Mouse (Mus musculus): ENCODE data around the gene March9. TPM values are rescaled to one million over a fixed set of nuclear protein-coding genes. Genes with fewer than 3 reads are reported as not detected.

Gene March9
- polyA plus RNA-seq, 1 experiment from 2014 or later: 4.7 TPM

- DNase-seq (ENCODE audit: low spot score) (no peak), ATAC-seq (ENCODE audit: insufficient read depth, low FRiP score, low TSS enrichment) (no peak)
- Histone ChIP-seq H3K27ac (ENCODE audit: low read depth, low read length) (no peak overlapping the region), H3K4me1 (ENCODE audit: control insufficient read depth, insufficient read depth, low read length) (peaks cover 23% of the 10 kb centered on the region), H3K9ac (ENCODE audit: low read length) (no peak overlapping the region), H3K4me3 (ENCODE audit: low read depth, low read length) (no peak overlapping the region), H3K4me2 (ENCODE audit: low read depth) (no peak overlapping the region), H3K36me3 (ENCODE audit: control insufficient read depth, insufficient read depth, low read length) (no peaks in the 10 kb centered on the region), H3K27me3 (ENCODE audit: control insufficient read depth, insufficient read depth, low read length) (peaks cover 57% of the 10 kb centered on the region), H3K9me3 (ENCODE audit: control insufficient read depth, low read length) (no peaks in the 10 kb centered on the region)
- WGBS: 38% methylated on average over 8 of the region's 8 CpGs
These were observed 23.4 kb upstream of the March9 start for GRCm38 (mm10) chr10:127083292-127083914.

DNA sequence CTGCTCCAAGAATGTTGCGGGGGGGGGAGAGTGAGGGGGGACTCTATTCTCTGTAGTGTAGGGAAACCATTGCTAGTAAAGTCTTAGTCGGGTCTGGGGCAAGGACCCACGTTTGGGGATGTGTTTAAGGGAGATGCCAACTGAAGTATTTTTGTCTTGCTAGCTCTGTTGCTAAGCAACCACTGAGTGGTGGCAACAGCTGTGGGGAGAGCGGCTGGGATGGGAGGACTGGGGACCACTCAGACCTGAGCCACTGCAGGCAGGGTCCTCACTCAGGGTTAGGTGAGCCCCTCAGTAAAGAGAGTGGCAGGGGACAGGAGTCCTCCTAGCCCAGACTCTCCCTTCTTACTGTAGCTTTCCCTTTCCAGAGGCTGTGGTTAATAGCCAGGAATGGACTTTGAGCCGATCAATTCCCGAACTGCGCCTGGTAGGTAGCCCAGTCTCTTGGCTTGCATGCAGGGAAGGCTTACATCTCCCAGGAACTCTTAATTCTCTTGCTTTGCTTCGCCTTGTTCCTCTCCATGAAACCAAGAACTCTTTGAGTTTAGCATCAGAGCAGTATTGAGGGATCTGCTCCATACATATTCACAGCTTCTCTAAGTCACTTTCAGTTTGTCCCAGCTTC, 22.1 kb upstream of the March9 start:
- peak; percentile 39 for DNase-seq (ENCODE audit: low spot score)
- Histone ChIP-seq H3K4me2 (ENCODE audit: low read depth) (peak overlapping the region; percentile 44; the same call in 1 of the 2 replicates), H3K27ac (ENCODE audit: low read depth, low read length) (no peak overlapping the region), H3K27me3 (ENCODE audit: control insufficient read depth, insufficient read depth, low read length) (peaks cover 61% of the 10 kb centered on the region), H3K36me3 (ENCODE audit: control insufficient read depth, insufficient read depth, low read length) (no peaks in the 10 kb centered on the region), H3K4me3 (ENCODE audit: low read depth, low read length) (peak overlapping the region; percentile 23; the same call in 1 of the 2 replicates), H3K9ac (ENCODE audit: low read length) (no peak overlapping the region), H3K9me3 (ENCODE audit: control insufficient read depth, low read length) (no peaks in the 10 kb centered on the region), H3K4me1 (ENCODE audit: control insufficient read depth, insufficient read depth, low read length) (peaks cover 26% of the 10 kb centered on the region)
- WGBS: 28% methylated on average over 8 of the region's 8 CpGs
- ATAC-seq (ENCODE audit: insufficient read depth, low FRiP score, low TSS enrichment): no peak

- H3K4me3 ChIP-seq (ENCODE audit: low read depth, low read length): peak overlapping the region; percentile 66
- WGBS: 3% methylated on average over 48 of the region's 48 CpGs
- H3K36me3 ChIP-seq (ENCODE audit: control insufficient read depth, insufficient read depth, low read length): no peaks in the 10 kb centered on the region
- peak overlapping the region; percentile 14; the same call in 1 of the 2 replicates for H3K9ac ChIP-seq (ENCODE audit: low read length)
- H3K9me3 ChIP-seq (ENCODE audit: control insufficient read depth, low read length): no peaks in the 10 kb centered on the region
- H3K4me1 ChIP-seq (ENCODE audit: control insufficient read depth, insufficient read depth, low read length): peaks cover 26% of the 10 kb centered on the region
- no peak overlapping the region for H3K27ac ChIP-seq (ENCODE audit: low read depth, low read length)
- H3K27me3 ChIP-seq (ENCODE audit: control insufficient read depth, insufficient read depth, low read length): peaks cover 65% of the 10 kb centered on the region
- H3K4me2 ChIP-seq (ENCODE audit: low read depth): peak overlapping the region; percentile 100
- DNase-seq (ENCODE audit: low spot score) (peak; percentile 30), ATAC-seq (ENCODE audit: insufficient read depth, low FRiP score, low TSS enrichment) (no peak)
These were observed 21.2 kb upstream of the March9 start for GRCm38 (mm10) chr10:127080901-127081780.

GRCm38 (mm10) chr10:127079665-127080391, 19.8 kb upstream of the March9 start:
- H3K4me1 ChIP-seq (ENCODE audit: control insufficient read depth, insufficient read depth, low read length): peaks cover 26% of the 10 kb centered on the region

DNA sequence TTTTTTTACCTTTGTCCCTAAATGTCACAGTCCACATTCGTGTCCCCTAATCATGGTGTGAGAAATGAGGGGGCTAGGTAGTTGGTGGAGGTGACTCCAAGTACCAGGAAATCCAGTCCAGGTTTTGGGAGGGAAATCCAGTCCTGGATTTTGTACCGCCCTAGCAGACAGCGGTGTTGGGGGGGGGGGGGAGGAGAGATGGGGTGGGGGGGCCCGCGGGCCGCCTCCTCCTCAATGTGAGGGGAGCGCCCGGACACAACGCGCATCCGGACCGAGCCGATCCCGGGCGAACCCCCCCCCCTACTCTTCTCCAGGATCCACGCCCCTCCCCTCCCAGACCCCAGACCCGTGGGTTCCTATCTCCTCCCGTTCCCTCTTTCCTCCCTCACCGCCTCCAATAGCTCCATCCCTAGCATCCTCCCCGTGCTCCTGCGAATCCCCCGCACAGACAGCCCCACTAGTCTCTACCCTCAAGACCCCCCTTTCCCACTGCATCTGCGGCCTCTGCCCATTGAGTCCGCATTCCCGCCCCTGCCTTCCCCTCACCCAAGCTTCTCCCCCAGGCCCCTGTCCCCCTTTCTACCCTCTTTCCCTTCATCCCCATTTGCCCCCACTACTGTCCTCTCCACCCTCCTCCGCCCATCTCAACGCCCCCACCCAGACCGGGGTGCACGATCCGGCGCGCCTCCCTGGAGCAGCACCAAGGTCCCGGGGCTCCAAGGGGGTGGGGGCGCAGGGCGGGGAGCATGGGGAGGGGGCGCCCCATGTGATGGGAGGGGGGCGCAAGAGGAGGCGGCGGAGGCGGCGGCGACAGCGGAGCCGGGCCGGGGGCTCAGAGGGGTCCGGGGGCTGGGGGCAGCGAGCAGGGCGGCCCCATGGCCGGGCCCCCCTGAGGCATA, 18.9 kb upstream of the March9 start:
- Histone ChIP-seq H3K27me3 (ENCODE audit: control insufficient read depth, insufficient read depth, low read length) (peaks cover 63% of the 10 kb centered on the region), H3K4me1 (ENCODE audit: control insufficient read depth, insufficient read depth, low read length) (peaks cover 26% of the 10 kb centered on the region), H3K36me3 (ENCODE audit: control insufficient read depth, insufficient read depth, low read length) (no peaks in the 10 kb centered on the region), H3K9me3 (ENCODE audit: control insufficient read depth, low read length) (no peaks in the 10 kb centered on the region), H3K27ac (ENCODE audit: low read depth, low read length) (no peak overlapping the region), H3K4me3 (ENCODE audit: low read depth, low read length) (peak overlapping the region; percentile 66), H3K4me2 (ENCODE audit: low read depth) (peak overlapping the region; percentile 100), H3K9ac (ENCODE audit: low read length) (peak overlapping the region; percentile 72)
- WGBS: under 1% methylated on average over 32 of the region's 49 CpGs
- peak; percentile 52 for ATAC-seq (ENCODE audit: insufficient read depth, low FRiP score, low TSS enrichment)
- peak; percentile 66 for DNase-seq (ENCODE audit: low spot score)

More at GRCm38 (mm10) chr10:127079665-127080391, 19.8 kb upstream of the March9 start:
- under 1% methylated on average over 40 of the region's 70 CpGs for WGBS
- H3K9me3 ChIP-seq (ENCODE audit: control insufficient read depth, low read length): no peaks in the 10 kb centered on the region
- H3K27ac ChIP-seq (ENCODE audit: low read depth, low read length): no peak overlapping the region
- peak overlapping the region; percentile 100 for H3K4me2 ChIP-seq (ENCODE audit: low read depth)
- peak overlapping the region; percentile 66 for H3K4me3 ChIP-seq (ENCODE audit: low read depth, low read length)
- peak overlapping the region; percentile 72 for H3K9ac ChIP-seq (ENCODE audit: low read length)
- H3K36me3 ChIP-seq (ENCODE audit: control insufficient read depth, insufficient read depth, low read length): no peaks in the 10 kb centered on the region
- H3K27me3 ChIP-seq (ENCODE audit: control insufficient read depth, insufficient read depth, low read length): peaks cover 65% of the 10 kb centered on the region
- peak; percentile 50 for DNase-seq (ENCODE audit: low spot score)
- ATAC-seq (ENCODE audit: insufficient read depth, low FRiP score, low TSS enrichment): peak; percentile 10

DNA sequence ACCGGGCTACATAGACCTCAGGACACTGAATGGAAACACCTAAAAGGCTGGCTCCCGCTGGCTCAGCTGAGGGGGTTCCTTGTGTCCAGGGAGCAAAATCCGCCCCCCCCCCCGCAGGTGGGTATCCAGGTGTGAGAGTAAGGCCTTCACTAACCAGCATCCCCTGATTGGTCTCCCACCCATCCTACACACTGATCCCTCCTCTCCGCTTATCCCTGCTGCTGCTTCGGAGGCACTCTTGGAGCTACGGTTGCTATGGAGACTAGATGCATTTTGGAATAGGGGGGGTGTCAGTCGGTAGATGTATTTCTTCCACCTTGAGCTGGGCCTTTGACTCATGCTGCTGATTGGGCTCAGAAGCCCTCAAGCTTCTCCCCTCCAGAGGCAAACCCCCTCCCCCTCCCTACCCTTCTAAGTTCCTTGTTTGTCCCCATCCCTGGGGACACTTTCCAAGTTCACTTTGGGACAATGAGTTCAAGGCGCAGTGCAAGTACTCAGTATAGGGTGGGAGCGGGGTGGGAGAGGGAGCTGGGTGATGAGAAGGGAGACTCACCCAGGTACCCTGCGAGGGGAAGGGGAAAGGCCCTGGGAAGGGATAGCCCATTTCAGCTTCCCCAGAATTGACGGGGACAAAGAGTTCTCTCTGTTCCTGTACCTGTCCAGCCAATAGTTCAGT, 18.2 kb upstream of the March9 start:
- 5% methylated on average over 11 of the region's 12 CpGs for WGBS
- Histone ChIP-seq H3K36me3 (ENCODE audit: control insufficient read depth, insufficient read depth, low read length) (no peaks in the 10 kb centered on the region), H3K27me3 (ENCODE audit: control insufficient read depth, insufficient read depth, low read length) (peaks cover 55% of the 10 kb centered on the region), H3K9ac (ENCODE audit: low read length) (no peak overlapping the region), H3K4me3 (ENCODE audit: low read depth, low read length) (peak overlapping the region; percentile 66), H3K27ac (ENCODE audit: low read depth, low read length) (no peak overlapping the region), H3K4me2 (ENCODE audit: low read depth) (peak overlapping the region; percentile 100), H3K9me3 (ENCODE audit: control insufficient read depth, low read length) (no peaks in the 10 kb centered on the region), H3K4me1 (ENCODE audit: control insufficient read depth, insufficient read depth, low read length) (peaks cover 26% of the 10 kb centered on the region)
- DNase-seq (ENCODE audit: low spot score) (peak; percentile 13), ATAC-seq (ENCODE audit: insufficient read depth, low FRiP score, low TSS enrichment) (peak; percentile 29; the same call in 1 of the 2 replicates)

- DNase-seq (ENCODE audit: low spot score): no peak
- H3K9me3 ChIP-seq (ENCODE audit: control insufficient read depth, low read length): no peaks in the 10 kb centered on the region
- no peak overlapping the region for H3K4me2 ChIP-seq (ENCODE audit: low read depth)
- ATAC-seq (ENCODE audit: insufficient read depth, low FRiP score, low TSS enrichment): no peak
- H3K4me1 ChIP-seq (ENCODE audit: control insufficient read depth, insufficient read depth, low read length): peaks cover 26% of the 10 kb centered on the region
- H3K27me3 ChIP-seq (ENCODE audit: control insufficient read depth, insufficient read depth, low read length): peaks cover 49% of the 10 kb centered on the region
- no peak overlapping the region for H3K9ac ChIP-seq (ENCODE audit: low read length)
- no peak overlapping the region for H3K27ac ChIP-seq (ENCODE audit: low read depth, low read length)
- H3K4me3 ChIP-seq (ENCODE audit: low read depth, low read length): 0 out of 2 replicates have a peak overlapping the region, but pooled peaks have one; percentile 8
- no peaks in the 10 kb centered on the region for H3K36me3 ChIP-seq (ENCODE audit: control insufficient read depth, insufficient read depth, low read length)
- 3% methylated on average over 10 of the region's 10 CpGs for WGBS
These were observed 17.5 kb upstream of the March9 start for GRCm38 (mm10) chr10:127077515-127077914.

Data from neural tube, embryonic 11.5 days (tissue).